Mouse (Mus musculus): Measurements from ENCODE around the gene Nup85. TPM values are rescaled to one million over a fixed set of nuclear protein-coding genes. Genes with fewer than 3 reads are reported as not detected.

Nup85 gene
- polyA plus RNA-seq, 1 experiment from 2014 or later, result 107 TPM

- H3K9ac ChIP-seq (replicated peaks; ENCODE audit: low read length), result no peak overlapping the region
- H3K4me2 ChIP-seq (ENCODE audit: low read length), result no peak overlapping the region
- no peaks in the 10 kb centered on the region for H3K9me3 ChIP-seq (ENCODE audit: control insufficient read depth, low read length)
- H3K4me3 ChIP-seq (replicated peaks; ENCODE audit: low read depth, low read length), result no peak overlapping the region
- H3K27me3 ChIP-seq (ENCODE audit: control insufficient read depth, insufficient read depth, low read length), result no peaks in the 10 kb centered on the region
- H3K4me1 ChIP-seq (ENCODE audit: control insufficient read depth, insufficient read depth, low read length), result peaks cover 9% of the 10 kb centered on the region; the same call in 1 of the 2 replicates
- DNase-seq (no peak), ATAC-seq (ENCODE audit: low FRiP score, low TSS enrichment) (no peak)
- peaks cover 36% of the 10 kb centered on the region for H3K36me3 ChIP-seq (ENCODE audit: control insufficient read depth, insufficient read depth, low read length)
- H3K27ac ChIP-seq (replicated peaks; ENCODE audit: low read depth, low read length), result no peak overlapping the region
- 74% methylated on average over 10 of the region's 10 CpGs for WGBS
Observed at GRCm38 (mm10) chr11:115614346-115615107, 50.3 kb downstream of the Nup85 start.

- ATAC-seq (ENCODE audit: low FRiP score, low TSS enrichment), result no peak
- H3K36me3 ChIP-seq (ENCODE audit: control insufficient read depth, insufficient read depth, low read length), result peaks cover 40% of the 10 kb centered on the region
- 81% methylated on average over 15 of the region's 15 CpGs for WGBS
Observed at GRCm38 (mm10) chr11:115615108-115615825, 51.0 kb downstream of the Nup85 start.

GRCm38 (mm10) chr11:115615875-115616274 is 51.6 kb downstream of the Nup85 start:
- ATAC-seq (ENCODE audit: low FRiP score, low TSS enrichment), result no peak
- H3K36me3 ChIP-seq (ENCODE audit: control insufficient read depth, insufficient read depth, low read length), result peaks cover 46% of the 10 kb centered on the region
- H3K4me1 ChIP-seq (ENCODE audit: control insufficient read depth, insufficient read depth, low read length), result peaks cover 9% of the 10 kb centered on the region; the same call in 1 of the 2 replicates
- no peak overlapping the region for H3K4me3 ChIP-seq (replicated peaks; ENCODE audit: low read depth, low read length)
- H3K9ac ChIP-seq (replicated peaks; ENCODE audit: low read length), result no peak overlapping the region
- no peaks in the 10 kb centered on the region for H3K27me3 ChIP-seq (ENCODE audit: control insufficient read depth, insufficient read depth, low read length)
- H3K4me2 ChIP-seq (ENCODE audit: low read length), result no peak overlapping the region
- H3K9me3 ChIP-seq (ENCODE audit: control insufficient read depth, low read length), result no peaks in the 10 kb centered on the region
- H3K27ac ChIP-seq (replicated peaks; ENCODE audit: low read depth, low read length), result no peak overlapping the region
- no peak for DNase-seq
- 96% methylated on average over 6 of the region's 6 CpGs for WGBS

More at GRCm38 (mm10) chr11:115615108-115615825, 51.0 kb downstream of the Nup85 start:
- no peak overlapping the region for H3K4me3 ChIP-seq (replicated peaks; ENCODE audit: low read depth, low read length)
- no peak overlapping the region for H3K4me2 ChIP-seq (ENCODE audit: low read length)
- H3K9me3 ChIP-seq (ENCODE audit: control insufficient read depth, low read length), result no peaks in the 10 kb centered on the region
- no peak overlapping the region for H3K27ac ChIP-seq (replicated peaks; ENCODE audit: low read depth, low read length)
- no peaks in the 10 kb centered on the region for H3K27me3 ChIP-seq (ENCODE audit: control insufficient read depth, insufficient read depth, low read length)
- H3K4me1 ChIP-seq (ENCODE audit: control insufficient read depth, insufficient read depth, low read length), result peaks cover 9% of the 10 kb centered on the region; the same call in 1 of the 2 replicates
- H3K9ac ChIP-seq (replicated peaks; ENCODE audit: low read length), result no peak overlapping the region
- DNase-seq, result no peak

- H3K9me3 ChIP-seq (ENCODE audit: control insufficient read depth, low read length), result no peaks in the 10 kb centered on the region
- peaks cover 50% of the 10 kb centered on the region for H3K36me3 ChIP-seq (ENCODE audit: control insufficient read depth, insufficient read depth, low read length)
Observed at GRCm38 (mm10) chr11:115616371-115616770, 52.1 kb downstream of the Nup85 start.

GRCm38 (mm10) chr11:115616893-115617292 is 52.7 kb downstream of the Nup85 start:
- ATAC-seq (ENCODE audit: low FRiP score, low TSS enrichment), result no peak

More at GRCm38 (mm10) chr11:115616371-115616770, 52.1 kb downstream of the Nup85 start:
- WGBS, result 94% methylated on average over 7 of the region's 7 CpGs
- H3K27me3 ChIP-seq (ENCODE audit: control insufficient read depth, insufficient read depth, low read length), result no peaks in the 10 kb centered on the region
- no peak overlapping the region for H3K4me2 ChIP-seq (ENCODE audit: low read length)
- DNase-seq (no peak), ATAC-seq (ENCODE audit: low FRiP score, low TSS enrichment) (no peak)
- H3K27ac ChIP-seq (replicated peaks; ENCODE audit: low read depth, low read length), result no peak overlapping the region
- no peak overlapping the region for H3K9ac ChIP-seq (replicated peaks; ENCODE audit: low read length)
- peaks cover 9% of the 10 kb centered on the region; the same call in 1 of the 2 replicates for H3K4me1 ChIP-seq (ENCODE audit: control insufficient read depth, insufficient read depth, low read length)
- H3K4me3 ChIP-seq (replicated peaks; ENCODE audit: low read depth, low read length), result no peak overlapping the region

GRCm38 (mm10) chr11:115618001-115618400 is 53.8 kb downstream of the Nup85 start:
- peaks cover 64% of the 10 kb centered on the region for H3K36me3 ChIP-seq (ENCODE audit: control insufficient read depth, insufficient read depth, low read length)
- DNase-seq (no peak), ATAC-seq (ENCODE audit: low FRiP score, low TSS enrichment) (no peak)
- 92% methylated on average over 2 of the region's 2 CpGs for WGBS
- H3K27ac ChIP-seq (replicated peaks; ENCODE audit: low read depth, low read length), result no peak overlapping the region
- H3K9ac ChIP-seq (replicated peaks; ENCODE audit: low read length), result no peak overlapping the region
- no peaks in the 10 kb centered on the region for H3K27me3 ChIP-seq (ENCODE audit: control insufficient read depth, insufficient read depth, low read length)
- H3K4me3 ChIP-seq (replicated peaks; ENCODE audit: low read depth, low read length), result no peak overlapping the region
- H3K9me3 ChIP-seq (ENCODE audit: control insufficient read depth, low read length), result no peaks in the 10 kb centered on the region
- H3K4me1 ChIP-seq (ENCODE audit: control insufficient read depth, insufficient read depth, low read length), result peaks cover 5% of the 10 kb centered on the region; the same call in 1 of the 2 replicates
- no peak overlapping the region for H3K4me2 ChIP-seq (ENCODE audit: low read length)

More at GRCm38 (mm10) chr11:115616893-115617292, 52.7 kb downstream of the Nup85 start:
- Histone ChIP-seq H3K9me3 (ENCODE audit: control insufficient read depth, low read length) (no peaks in the 10 kb centered on the region), H3K27ac (replicated peaks; ENCODE audit: low read depth, low read length) (no peak overlapping the region), H3K4me3 (replicated peaks; ENCODE audit: low read depth, low read length) (no peak overlapping the region), H3K36me3 (ENCODE audit: control insufficient read depth, insufficient read depth, low read length) (peaks cover 54% of the 10 kb centered on the region), H3K4me1 (ENCODE audit: control insufficient read depth, insufficient read depth, low read length) (peaks cover 8% of the 10 kb centered on the region; the same call in 1 of the 2 replicates), H3K4me2 (ENCODE audit: low read length) (no peak overlapping the region), H3K9ac (replicated peaks; ENCODE audit: low read length) (no peak overlapping the region), H3K27me3 (ENCODE audit: control insufficient read depth, insufficient read depth, low read length) (no peaks in the 10 kb centered on the region)
- no peak for DNase-seq
- 89% methylated on average over 6 of the region's 6 CpGs for WGBS

- Histone ChIP-seq H3K27me3 (ENCODE audit: control insufficient read depth, insufficient read depth, low read length) (no peaks in the 10 kb centered on the region), H3K4me3 (replicated peaks; ENCODE audit: low read depth, low read length) (no peak overlapping the region), H3K4me2 (ENCODE audit: low read length) (no peak overlapping the region), H3K27ac (replicated peaks; ENCODE audit: low read depth, low read length) (no peak overlapping the region), H3K9me3 (ENCODE audit: control insufficient read depth, low read length) (no peaks in the 10 kb centered on the region), H3K4me1 (ENCODE audit: control insufficient read depth, insufficient read depth, low read length) (no peaks in the 10 kb centered on the region), H3K9ac (replicated peaks; ENCODE audit: low read length) (no peak overlapping the region), H3K36me3 (ENCODE audit: control insufficient read depth, insufficient read depth, low read length) (peaks cover 67% of the 10 kb centered on the region)
- ATAC-seq (ENCODE audit: low FRiP score, low TSS enrichment) (no peak), DNase-seq (no peak)
- WGBS, result 86% methylated on average over 16 of the region's 16 CpGs
Observed at GRCm38 (mm10) chr11:115618732-115619516, 54.7 kb downstream of the Nup85 start.

GRCm38 (mm10) chr11:115619949-115620348 is 55.7 kb downstream of the Nup85 start:
- 89% methylated on average over 7 of the region's 7 CpGs for WGBS
- Histone ChIP-seq H3K27ac (replicated peaks; ENCODE audit: low read depth, low read length) (no peak overlapping the region), H3K27me3 (ENCODE audit: control insufficient read depth, insufficient read depth, low read length) (no peaks in the 10 kb centered on the region), H3K9ac (replicated peaks; ENCODE audit: low read length) (no peak overlapping the region), H3K4me2 (ENCODE audit: low read length) (no peak overlapping the region), H3K4me3 (replicated peaks; ENCODE audit: low read depth, low read length) (no peak overlapping the region), H3K9me3 (ENCODE audit: control insufficient read depth, low read length) (no peaks in the 10 kb centered on the region), H3K36me3 (ENCODE audit: control insufficient read depth, insufficient read depth, low read length) (peaks cover 61% of the 10 kb centered on the region), H3K4me1 (ENCODE audit: control insufficient read depth, insufficient read depth, low read length) (no peaks in the 10 kb centered on the region)
- ATAC-seq (ENCODE audit: low FRiP score, low TSS enrichment) (no peak), DNase-seq (no peak)
